26 mouse cellular contexts compared by ENCODE assay signal in the genomic region with DNA sequence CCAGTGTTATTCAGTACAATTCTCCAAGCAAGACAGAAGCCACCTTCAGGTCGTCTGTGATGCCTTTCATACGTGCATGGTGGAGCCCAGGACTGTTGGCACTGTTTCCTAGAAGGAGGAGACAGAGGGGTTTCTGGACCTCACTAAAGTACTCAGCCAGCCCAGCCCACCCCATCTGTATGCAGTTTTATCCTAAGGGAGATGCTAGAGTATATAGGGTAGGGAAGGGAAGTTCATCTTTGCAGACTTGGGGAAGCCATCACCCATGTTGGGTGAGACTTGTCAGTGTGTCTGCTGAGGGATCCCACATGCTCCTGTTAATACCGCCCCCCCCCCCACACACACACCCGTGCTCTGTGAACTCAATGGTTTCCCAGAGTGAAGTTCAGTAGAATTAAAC. TPM values are rescaled to one million over a fixed set of nuclear protein-coding genes. Genes with fewer than 3 reads are reported as not detected.
"Had no signal": no experiment of that assay in that cellular context is flagged by ENCODE, and none has a peak within 500 bp of the region (broad histone marks: within the 10 kb centered on the region; RNA-seq: fewer than 3 reads in every experiment).

No protein-coding gene starts in this region.

- H3K36me3 ChIP-seq: limb, embryonic 12.5 days; limb, embryonic 15.5 days; liver, embryonic 15.5 days; midbrain, embryonic 12.5 days; midbrain, embryonic 15.5 days; neural tube, embryonic 12.5 days had no signal

- H3K4me3 ChIP-seq: limb, embryonic 12.5 days; limb, embryonic 15.5 days; liver, embryonic 15.5 days; midbrain, embryonic 12.5 days; midbrain, embryonic 15.5 days; neural tube, embryonic 12.5 days had no signal

- H3K9me3 ChIP-seq: limb, embryonic 12.5 days; limb, embryonic 15.5 days; liver, embryonic 15.5 days; midbrain, embryonic 12.5 days; midbrain, embryonic 15.5 days; neural tube, embryonic 12.5 days had no signal

- H3K9ac ChIP-seq: limb, embryonic 12.5 days; limb, embryonic 15.5 days; liver, embryonic 15.5 days; midbrain, embryonic 12.5 days; midbrain, embryonic 15.5 days; neural tube, embryonic 12.5 days had no signal

- H3K27me3 ChIP-seq: limb, embryonic 15.5 days; liver, embryonic 15.5 days; midbrain, embryonic 15.5 days; neural tube, embryonic 12.5 days had no signal

- DNase-seq: kidney, adult 2 months; kidney, postnatal 25 days; left cerebral cortex, postnatal 4 days; lung, adult 2 months; lung, postnatal 14 days; lung, postnatal 4 days; retina, postnatal 1 day; right cerebral cortex, postnatal 25 days; spleen, adult 18-20 months; thymus, adult 2 months; thymus, postnatal 14 days had no signal

- ATAC-seq: hindbrain, postnatal 0 days; inflammation-experienced regulatory T-cells, adult 6 months; midbrain, embryonic 15.5 days had no signal

- H3K4me1 ChIP-seq: limb, embryonic 12.5 days; liver, embryonic 15.5 days; midbrain, embryonic 12.5 days; midbrain, embryonic 15.5 days; neural tube, embryonic 12.5 days had no signal

- H3K4me2 ChIP-seq: limb, embryonic 12.5 days; limb, embryonic 15.5 days; liver, embryonic 11.5 days; liver, embryonic 15.5 days; midbrain, embryonic 12.5 days; midbrain, embryonic 15.5 days; neural tube, embryonic 12.5 days had no signal

- H3K27ac ChIP-seq: hindbrain, postnatal 0 days; kidney, postnatal 0 days; limb, embryonic 12.5 days; limb, embryonic 15.5 days; liver, embryonic 15.5 days; midbrain, embryonic 12.5 days; midbrain, embryonic 15.5 days; neural tube, embryonic 12.5 days had no signal

RNA-seq across cellular contexts. Expression of a gene that starts 13.1 kb away (rescaled TPM):
- total RNA-seq: hindbrain, postnatal 0 days; left cerebral cortex, postnatal 4 days; megakaryocyte progenitor cell, adult 5-6 weeks; neutrophil, adult 5-6 weeks had no signal
- polyA plus RNA-seq: hindbrain, postnatal 0 days; inflammation-experienced regulatory T-cells, adult 6 months; kidney, embryonic 14.5 days; kidney, postnatal 0 days; large intestine, adult 2 months; limb, embryonic 12.5 days; limb, embryonic 15.5 days; liver, embryonic 11.5 days; liver, embryonic 15.5 days; lung, adult 2 months; midbrain, embryonic 12.5 days; midbrain, embryonic 15.5 days; neural tube, embryonic 12.5 days; stomach, embryonic 16.5 days; thymus, adult 2 months had no signal

RNA-seq across cellular contexts. Expression of a gene that starts 27.8 kb away (rescaled TPM):
- total RNA-seq: megakaryocyte progenitor cell, adult 5-6 weeks; neutrophil, adult 5-6 weeks had no signal
